Mouse (Mus musculus) midbrain, embryonic 14.5 days (tissue): Measurements from ENCODE around the gene Gkn1. TPM values are rescaled to one million over a fixed set of nuclear protein-coding genes. Genes with fewer than 3 reads are reported as not detected.
A peak's percentile ranks its signal among the peaks of the same experiment; 100 is the strongest.

Experiments
- ATAC-seq: fragments of 200-750 bp; cut with Nextera tagmentation; 2 replicates; pipeline ENCODE4 v1.8.0; 2017; ENCODE audit warnings: moderate number of reproducible peaks, moderate library complexity; ENCODE audit not compliant: low FRiP score, low TSS enrichment
- DNase-seq: peaks from one replicate; pipeline ENCODE4 v3.0.0-alpha.2; 2015
- H3K27ac ChIP-seq: fragments of 300-500 bp; sonication (generic); replicated peaks from 2 replicates; pipeline ENCODE4 v1.5.1; 2014; ENCODE audit warnings: mild to moderate bottlenecking, low read depth, low read length, moderate library complexity
- H3K27me3 ChIP-seq: fragments of 300-500 bp; sonication (generic); 2 replicates; pipeline ENCODE4 v1.6.1; 2014; ENCODE audit warnings: low read length, control low read depth, mixed read lengths; ENCODE audit not compliant: control insufficient read depth, insufficient read depth
- H3K36me3 ChIP-seq: fragments of 300-500 bp; sonication (generic); 2 replicates; pipeline ENCODE4 v1.6.1; 2014; ENCODE audit warnings: low read length, control low read depth; ENCODE audit not compliant: control insufficient read depth, insufficient read depth
- H3K4me1 ChIP-seq: fragments of 300-500 bp; sonication (generic); 2 replicates; pipeline ENCODE4 v1.6.1; 2014; ENCODE audit warnings: mild to moderate bottlenecking, antibody characterized with exemption, low read length, control low read depth; ENCODE audit not compliant: control insufficient read depth, insufficient read depth
- H3K4me2 ChIP-seq: fragments of 300-500 bp; sonication (generic); 2 replicates; pipeline ENCODE4 v1.6.1; 2014; ENCODE audit warnings: mild to moderate bottlenecking, low read length, moderate library complexity
- H3K4me3 ChIP-seq: fragments of 300-500 bp; sonication (generic); replicated peaks from 2 replicates; pipeline ENCODE4 v1.5.1; 2014; ENCODE audit warnings: low read depth, low read length
- H3K9ac ChIP-seq: fragments of 300-500 bp; sonication (generic); replicated peaks from 2 replicates; pipeline ENCODE4 v1.6.1; 2014; ENCODE audit warnings: mild to moderate bottlenecking, low read length, moderate library complexity
- H3K9me3 ChIP-seq: fragments of 300-500 bp; sonication (generic); 2 replicates; pipeline ENCODE4 v1.6.1; 2016; ENCODE audit warnings: low read length, control low read depth, mixed read lengths; ENCODE audit not compliant: control insufficient read depth
- WGBS: fragments of 180-500 bp; shearing (Covaris S2); extraction: QIAGEN DNeasy Blood & Tissue Kit; methylation state at CpG from one replicate; pipeline ENCODE4 v1.1.7; 2014; 5-methylcytosine and 5-hydroxymethylcytosine counted together
- polyA plus RNA-seq: library from polyadenylated mRNA; unstranded; fragments of >200 nt; fragmentation: Nextera tagmentation; extraction: Ambion mirVana; gene quantifications from 2 replicates; pipeline ENCODE4 v1.2.1, GENCODE M21; 2014

Gene Gkn1
- polyA plus RNA-seq, 1 experiment from 2014 or later = not detected

DNA sequence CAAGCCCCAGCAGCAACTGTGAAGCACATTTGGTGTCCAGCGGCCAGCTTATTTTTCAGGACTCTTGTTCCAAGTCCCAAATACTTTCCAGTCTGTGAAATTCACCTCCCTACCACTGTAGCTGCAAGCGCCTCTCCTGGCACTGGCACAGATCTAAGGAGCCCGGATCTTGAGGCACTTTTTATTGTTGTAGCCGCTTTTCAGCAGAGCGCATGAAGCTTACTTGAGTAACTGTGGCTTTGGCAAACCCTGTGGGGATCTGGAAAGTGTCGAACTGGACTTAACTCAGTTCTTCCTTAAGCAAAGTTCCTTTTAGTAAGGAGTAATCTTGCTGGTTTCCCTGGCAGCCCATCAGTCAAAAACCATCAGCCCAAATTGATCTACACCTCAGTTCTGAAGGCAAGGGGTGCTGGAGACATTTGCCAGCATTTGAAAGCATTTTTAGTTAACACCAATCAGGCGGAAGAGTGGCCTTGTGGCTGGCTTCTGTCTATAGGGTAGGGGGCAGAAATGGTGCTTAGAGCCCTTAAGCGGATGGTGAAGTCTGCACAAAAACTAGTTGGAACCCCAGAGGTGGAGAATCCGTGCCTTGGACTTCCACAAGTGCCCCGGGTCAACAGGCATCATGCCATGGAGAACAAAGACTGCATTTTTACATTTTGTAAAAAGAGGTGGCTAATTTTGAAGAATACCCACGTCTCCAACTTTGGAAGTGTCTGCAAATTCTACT is 16.2 kb downstream of the Gkn1 start:
- Histone ChIP-seq H3K27me3 (0 out of 2 replicates have a peak, but pooled peaks cover 7% of the 10 kb centered on the region), H3K4me3 (peak overlapping the region; percentile 62), H3K9ac (peak overlapping the region; percentile 62), H3K4me1 (peaks cover 16% of the 10 kb centered on the region), H3K27ac (0 out of 2 replicates have a peak overlapping the region, but pooled peaks have one; percentile 1), H3K9me3 (no peaks in the 10 kb centered on the region), H3K36me3 (no peaks in the 10 kb centered on the region), H3K4me2 (peak overlapping the region; percentile 86)
- no peak for ATAC-seq
- WGBS = 6% methylated on average over 11 of the region's 11 CpGs
- DNase-seq = peak; percentile 73

DNA sequence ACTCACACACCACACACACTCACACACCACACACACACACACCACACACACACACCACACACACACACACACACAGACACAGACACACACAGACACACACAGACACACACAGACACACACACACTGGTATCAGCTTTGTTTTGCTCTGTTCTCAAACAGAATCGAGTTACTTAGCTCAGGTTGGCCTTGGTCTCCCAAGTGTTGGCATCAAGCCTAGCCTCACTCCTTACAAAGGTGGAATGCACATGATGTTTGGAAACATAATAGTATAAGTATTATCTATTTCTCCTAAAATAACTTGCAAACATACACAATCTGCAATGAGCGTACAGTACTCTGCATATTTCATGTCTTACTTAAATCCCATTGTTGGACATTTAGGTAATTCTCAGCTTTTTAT is 18.4 kb downstream of the Gkn1 start:
- H3K36me3 ChIP-seq = no peaks in the 10 kb centered on the region
- no peak overlapping the region for H3K9ac ChIP-seq
- no peaks in the 10 kb centered on the region for H3K9me3 ChIP-seq
- no peak overlapping the region for H3K4me3 ChIP-seq
- 81% methylated on average over 2 of the region's 2 CpGs for WGBS
- ATAC-seq = no peak
- H3K4me2 ChIP-seq = no peak overlapping the region
- DNase-seq = no peak
- no peak overlapping the region for H3K27ac ChIP-seq
- H3K4me1 ChIP-seq = peaks cover 16% of the 10 kb centered on the region
- H3K27me3 ChIP-seq = 0 out of 2 replicates have a peak, but pooled peaks cover 7% of the 10 kb centered on the region

DNA sequence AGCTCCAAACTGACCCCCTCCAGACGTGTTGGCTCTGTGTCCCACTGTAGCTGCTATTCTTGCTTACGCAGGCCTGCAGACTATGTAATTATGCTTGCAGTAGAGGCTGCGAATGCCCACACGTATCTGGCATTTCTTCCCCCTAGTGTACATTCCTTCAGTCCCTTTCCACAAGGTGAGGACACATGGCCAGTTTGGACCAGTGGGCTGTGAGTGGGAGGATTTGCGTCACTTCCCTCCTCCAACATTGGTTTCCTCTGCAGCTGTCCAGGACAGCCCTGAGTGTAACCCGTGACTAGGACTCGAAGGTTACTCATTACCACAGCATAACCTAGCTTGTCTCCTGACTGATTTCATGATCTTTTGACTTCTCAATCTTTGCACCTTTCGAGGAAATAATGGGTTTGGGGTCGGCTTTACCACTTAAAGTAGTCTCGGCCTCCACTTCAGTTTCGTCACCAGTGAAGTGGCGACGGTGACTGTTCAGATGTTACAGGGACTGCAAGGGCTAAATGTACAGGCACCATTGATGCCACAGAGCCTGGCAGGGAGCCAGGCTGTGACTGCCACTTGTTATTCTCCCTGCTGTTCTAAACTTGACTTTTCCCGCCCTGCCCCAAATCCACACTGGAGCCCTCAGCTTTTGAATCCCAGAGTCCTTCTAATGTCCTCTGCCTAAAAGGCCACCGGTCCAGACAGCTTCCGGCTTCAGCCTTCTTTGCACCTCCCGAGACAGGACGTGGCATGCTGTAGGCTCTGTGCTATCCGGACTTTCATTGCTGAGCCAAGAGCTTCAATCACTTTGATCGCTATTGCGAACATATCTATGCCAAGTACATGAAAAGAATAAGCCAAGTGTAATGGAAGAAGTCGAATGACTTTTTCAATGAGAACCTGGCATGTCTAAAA is 22.2 kb downstream of the Gkn1 start:
- H3K9ac ChIP-seq = no peak overlapping the region
- 84% methylated on average over 22 of the region's 22 CpGs for WGBS
- ATAC-seq = no peak
- no peaks in the 10 kb centered on the region for H3K27me3 ChIP-seq
- no peaks in the 10 kb centered on the region for H3K36me3 ChIP-seq
- H3K27ac ChIP-seq = no peak overlapping the region
- DNase-seq = peak; percentile 49
- H3K9me3 ChIP-seq = no peaks in the 10 kb centered on the region
- H3K4me1 ChIP-seq = peaks cover 2% of the 10 kb centered on the region; the same call in 1 of the 2 replicates
- no peak overlapping the region for H3K4me3 ChIP-seq
- no peak overlapping the region for H3K4me2 ChIP-seq

DNA sequence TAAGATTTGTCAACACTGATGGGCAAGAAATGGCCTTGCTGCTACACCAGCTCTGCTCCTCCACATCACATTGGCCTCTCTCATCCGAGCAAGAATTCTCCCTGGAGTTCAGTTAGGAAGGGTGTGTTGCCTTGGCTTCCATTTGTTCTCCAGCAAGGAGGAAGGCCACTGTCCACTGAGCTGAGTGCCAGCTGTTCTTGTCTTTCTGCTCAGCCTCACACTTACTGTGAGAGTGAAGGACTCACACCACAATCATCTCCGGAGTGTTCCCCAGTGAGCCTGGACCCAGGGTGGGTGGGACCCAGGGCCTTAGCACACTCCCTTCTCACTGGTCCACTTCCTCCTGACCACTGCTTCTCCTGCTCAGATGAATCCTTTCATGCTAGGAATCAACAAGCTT is 23.8 kb downstream of the Gkn1 start:
- 93% methylated on average over 2 of the region's 2 CpGs for WGBS
- no peaks in the 10 kb centered on the region for H3K27me3 ChIP-seq

DNA sequence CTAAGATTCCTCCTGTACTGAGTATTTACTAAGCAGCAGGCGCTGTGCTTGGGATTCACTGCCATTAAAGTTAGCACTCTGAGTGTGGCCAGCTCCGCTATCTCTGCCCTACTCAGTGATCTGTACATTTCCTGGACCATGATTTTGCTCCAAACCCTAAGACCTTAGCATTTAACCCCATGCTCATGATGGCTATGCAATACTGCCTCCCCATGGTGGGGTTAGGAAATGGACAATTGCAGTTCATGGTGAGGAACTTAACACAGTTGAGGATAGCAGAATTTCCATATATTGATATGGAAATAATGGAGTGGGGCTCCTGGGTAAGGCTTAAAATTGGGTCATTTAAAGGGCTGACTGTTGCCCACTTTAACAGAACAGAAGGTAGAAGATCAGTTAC is 27.4 kb downstream of the Gkn1 start:
- no peaks in the 10 kb centered on the region for H3K27me3 ChIP-seq
- H3K9me3 ChIP-seq = no peaks in the 10 kb centered on the region
- H3K4me1 ChIP-seq = no peaks in the 10 kb centered on the region
- H3K9ac ChIP-seq = no peak overlapping the region
- H3K36me3 ChIP-seq = no peaks in the 10 kb centered on the region
- H3K4me3 ChIP-seq = no peak overlapping the region
- DNase-seq = no peak
- WGBS = 89% methylated on average over 2 of the region's 2 CpGs
- no peak overlapping the region for H3K4me2 ChIP-seq
- no peak overlapping the region for H3K27ac ChIP-seq
- no peak for ATAC-seq

More for the DNA sequence above, 23.8 kb downstream of the Gkn1 start:
- no peaks in the 10 kb centered on the region for H3K4me1 ChIP-seq
- no peak for ATAC-seq
- no peaks in the 10 kb centered on the region for H3K36me3 ChIP-seq
- no peak overlapping the region for H3K9ac ChIP-seq
- no peaks in the 10 kb centered on the region for H3K9me3 ChIP-seq
- H3K4me3 ChIP-seq = no peak overlapping the region
- H3K4me2 ChIP-seq = no peak overlapping the region
- H3K27ac ChIP-seq = no peak overlapping the region
- no peak for DNase-seq

DNA sequence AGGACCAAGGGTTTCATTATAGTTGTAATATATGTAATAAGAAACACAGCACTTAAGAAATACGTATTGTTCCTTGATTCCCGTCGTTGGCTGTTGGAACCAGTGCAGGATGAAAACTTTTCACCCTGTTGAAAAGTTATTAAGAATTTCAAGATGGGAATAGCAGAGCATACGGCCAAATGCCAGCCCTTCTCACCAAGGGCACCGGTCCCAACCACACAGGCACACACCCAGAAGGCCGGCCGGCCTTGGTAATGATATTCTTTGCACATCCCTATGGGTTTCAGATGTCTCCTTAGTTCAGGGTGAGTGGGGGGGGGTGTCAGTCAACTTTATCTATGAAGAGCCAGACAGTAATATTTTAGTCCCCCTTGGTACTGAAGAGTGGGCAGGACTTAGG is 32.1 kb downstream of the Gkn1 start:
- H3K9me3 ChIP-seq = no peaks in the 10 kb centered on the region
- ATAC-seq = no peak

DNA sequence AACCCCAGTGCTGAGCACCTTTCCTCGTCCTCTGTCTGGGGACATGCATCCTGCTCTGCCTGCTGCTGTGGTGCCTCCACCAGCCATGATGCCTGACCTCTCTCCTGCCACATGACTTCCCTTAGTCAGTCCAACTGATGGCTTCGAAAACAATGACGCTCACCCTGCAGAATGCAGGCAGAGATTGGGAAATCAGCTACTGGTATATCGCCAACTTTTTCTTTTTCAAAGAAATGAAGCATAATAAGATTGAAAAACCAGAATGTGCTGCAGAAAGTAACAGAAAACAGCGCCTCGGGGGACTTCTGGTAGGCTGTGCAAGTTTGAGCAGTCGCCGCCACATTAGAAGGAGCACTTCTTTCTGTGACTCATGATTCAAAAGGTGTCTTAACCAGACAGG is 33.8 kb downstream of the Gkn1 start:
- no peak for ATAC-seq

More for the DNA sequence above, 32.1 kb downstream of the Gkn1 start:
- no peak overlapping the region for H3K27ac ChIP-seq
- H3K9ac ChIP-seq = no peak overlapping the region
- 94% methylated on average over 7 of the region's 7 CpGs for WGBS
- H3K27me3 ChIP-seq = no peaks in the 10 kb centered on the region
- no peaks in the 10 kb centered on the region; the same call in 1 of the 2 replicates for H3K4me1 ChIP-seq
- H3K36me3 ChIP-seq = no peaks in the 10 kb centered on the region
- DNase-seq = no peak
- H3K4me2 ChIP-seq = no peak overlapping the region
- H3K4me3 ChIP-seq = no peak overlapping the region

DNA sequence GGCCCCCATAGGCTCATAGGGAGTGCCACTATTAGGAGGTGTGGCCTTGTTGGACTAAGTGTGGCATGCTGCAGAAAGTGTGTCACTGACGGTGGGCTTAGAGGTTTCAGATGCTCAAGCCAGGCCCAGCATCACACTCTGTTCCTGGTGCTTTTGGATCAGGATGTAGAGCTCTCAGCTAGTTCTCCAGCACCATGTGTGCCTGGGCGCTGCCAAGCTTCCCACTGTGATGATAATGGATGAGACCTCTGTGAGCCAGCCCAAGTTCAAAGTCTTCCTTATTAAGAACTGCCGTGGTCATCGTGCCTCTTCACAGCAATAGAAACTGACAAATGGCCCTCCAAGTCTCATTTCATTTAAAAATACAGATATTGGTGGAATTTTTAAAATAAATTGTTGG is 38.0 kb downstream of the Gkn1 start:
- ATAC-seq (no peak), DNase-seq (no peak)
- Histone ChIP-seq H3K9me3 (no peaks in the 10 kb centered on the region), H3K9ac (no peak overlapping the region), H3K27ac (no peak overlapping the region), H3K4me1 (no peaks in the 10 kb centered on the region; the same call in 1 of the 2 replicates), H3K4me2 (no peak overlapping the region), H3K27me3 (no peaks in the 10 kb centered on the region), H3K4me3 (no peak overlapping the region), H3K36me3 (no peaks in the 10 kb centered on the region)
- WGBS = 88% methylated on average over 4 of the region's 4 CpGs

More for the DNA sequence above, 33.8 kb downstream of the Gkn1 start:
- no peak overlapping the region for H3K4me2 ChIP-seq
- no peak overlapping the region for H3K27ac ChIP-seq
- H3K9me3 ChIP-seq = no peaks in the 10 kb centered on the region
- H3K36me3 ChIP-seq = no peaks in the 10 kb centered on the region
- H3K4me1 ChIP-seq = no peaks in the 10 kb centered on the region; the same call in 1 of the 2 replicates
- 92% methylated on average over 8 of the region's 8 CpGs for WGBS
- DNase-seq = no peak
- no peaks in the 10 kb centered on the region for H3K27me3 ChIP-seq
- H3K9ac ChIP-seq = no peak overlapping the region
- H3K4me3 ChIP-seq = no peak overlapping the region
